Mouse (Mus musculus) testis, adult 2 months (tissue): ENCODE measurements around the gene Vwa3a.

ENCODE experiments used
- CTCF ChIP-seq: fragments of 200-500 bp; IDR thresholded peaks from 2 replicates; pipeline ENCODE4 v1.5.1; 2012; ENCODE audit warnings: low read depth, mild to moderate bottlenecking, inconsistent platforms, low read length, moderate library complexity; ENCODE audit not compliant: control insufficient read depth, insufficient read depth, insufficient replicate concordance
- POLR2A ChIP-seq: fragments of 200-500 bp; IDR thresholded peaks from 2 replicates; pipeline ENCODE4 v1.6.1; 2012; ENCODE audit warnings: low read depth, mild to moderate bottlenecking, inconsistent platforms, low read length, moderate library complexity; ENCODE audit not compliant: control insufficient read depth

DNA sequence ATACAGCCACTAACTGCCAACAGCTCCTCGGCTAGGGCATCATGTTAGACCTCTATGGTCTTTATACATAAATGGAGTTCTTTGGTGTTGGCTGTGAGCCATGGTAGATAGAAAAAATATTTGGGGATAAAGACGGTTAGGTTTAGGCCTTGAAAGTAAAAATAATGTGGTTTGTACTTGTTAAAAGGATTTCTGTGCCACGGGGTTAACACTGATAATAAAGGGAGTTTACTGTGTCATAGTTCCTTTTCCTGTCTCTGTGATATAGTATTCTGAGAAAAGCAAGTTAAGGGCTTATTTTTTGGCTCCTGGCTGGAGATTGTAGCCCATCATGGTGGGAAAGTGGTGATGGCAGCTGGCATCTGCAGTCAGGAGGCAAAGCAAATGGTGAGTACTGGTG lies 35.2 kb upstream of the Vwa3a start:
- no peak for TF ChIP-seq POLR2A
- no peak for TF ChIP-seq CTCF
